In the genomic region with DNA sequence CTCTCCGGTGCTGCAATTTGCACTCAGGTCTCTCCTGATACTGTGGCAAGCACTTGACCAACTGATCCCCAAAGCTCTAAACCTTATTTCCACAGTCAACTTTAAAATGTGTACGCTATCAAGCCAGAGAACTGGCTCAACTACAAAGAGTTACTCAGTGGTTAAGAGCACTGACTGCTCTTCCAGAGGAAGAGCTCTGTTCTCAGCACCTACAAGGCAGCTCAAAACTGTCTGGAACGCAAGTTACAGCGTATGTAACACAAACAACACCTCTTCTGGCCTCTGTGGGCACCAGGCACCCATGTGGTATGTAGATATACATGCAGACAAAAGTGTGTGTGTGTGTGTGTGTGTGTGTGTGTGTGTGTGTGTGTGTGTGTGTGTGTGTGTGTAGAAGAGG, we compare ENCODE assay signal across 31 mouse cellular contexts.
"Had no signal": no experiment of that assay in that cellular context is flagged by ENCODE, and none has a peak within 500 bp of the region (broad histone marks: within the 10 kb centered on the region; RNA-seq: fewer than 3 reads in every experiment).

No protein-coding gene starts in this region.

- H3K27ac ChIP-seq: limb, embryonic 10.5 days; limb, embryonic 12.5 days; limb, embryonic 13.5 days; limb, embryonic 15.5 days; liver, embryonic 12.5 days; liver, embryonic 13.5 days; liver, embryonic 14.5 days; liver, embryonic 15.5 days; lung, embryonic 15.5 days; macrophage; midbrain, embryonic 10.5 days; midbrain, embryonic 12.5 days; midbrain, embryonic 13.5 days; midbrain, embryonic 15.5 days had no signal

- H3K4me1 ChIP-seq: liver, embryonic 12.5 days; liver, embryonic 13.5 days; liver, embryonic 15.5 days; megakaryocyte, embryonic 14.5 days had no signal

- H3K4me3 ChIP-seq: limb, embryonic 10.5 days; limb, embryonic 12.5 days; limb, embryonic 13.5 days; limb, embryonic 15.5 days; liver, embryonic 12.5 days; liver, embryonic 13.5 days; liver, embryonic 15.5 days; lung, embryonic 15.5 days; megakaryocyte, embryonic 14.5 days; midbrain, embryonic 10.5 days; midbrain, embryonic 12.5 days; midbrain, embryonic 13.5 days; midbrain, embryonic 15.5 days; myocyte had no signal

- H3K4me2 ChIP-seq: limb, embryonic 12.5 days; limb, embryonic 13.5 days; limb, embryonic 15.5 days; liver, embryonic 11.5 days; liver, embryonic 12.5 days; liver, embryonic 13.5 days; liver, embryonic 15.5 days; lung, embryonic 14.5 days; lung, embryonic 15.5 days; midbrain, embryonic 11.5 days; midbrain, embryonic 12.5 days; midbrain, embryonic 13.5 days; midbrain, embryonic 15.5 days had no signal

- DNase-seq: left cerebral cortex, postnatal 4 days; liver; liver, embryonic 13.5 days; liver, postnatal 0 days; lung, adult 18-20 months; lung, adult 2 months; lung, embryonic 14.5 days; lung, postnatal 10 days; lung, postnatal 14 days; lung, postnatal 36 days; lung, postnatal 4 days; midbrain, embryonic 14.5 days had no signal

- H3K9me3 ChIP-seq: limb, embryonic 10.5 days; limb, embryonic 12.5 days; limb, embryonic 13.5 days; limb, embryonic 15.5 days; liver, embryonic 12.5 days; liver, embryonic 13.5 days; liver, embryonic 15.5 days; lung, embryonic 15.5 days; midbrain, embryonic 10.5 days; midbrain, embryonic 12.5 days; midbrain, embryonic 13.5 days; midbrain, embryonic 15.5 days had no signal

- H3K27me3 ChIP-seq: limb, embryonic 12.5 days; limb, embryonic 13.5 days; limb, embryonic 15.5 days; liver, embryonic 12.5 days; liver, embryonic 13.5 days; liver, embryonic 15.5 days; lung, embryonic 15.5 days; midbrain, embryonic 12.5 days; midbrain, embryonic 13.5 days; midbrain, embryonic 15.5 days had no signal

- ATAC-seq: liver, embryonic 12.5 days; liver, postnatal 0 days; lung, postnatal 0 days; midbrain, embryonic 13.5 days; midbrain, embryonic 15.5 days; midbrain, embryonic 16.5 days had no signal

- H3K36me3 ChIP-seq: limb, embryonic 13.5 days; limb, embryonic 15.5 days; liver, embryonic 12.5 days; liver, embryonic 13.5 days; liver, embryonic 15.5 days; lung, embryonic 15.5 days; midbrain, embryonic 12.5 days; midbrain, embryonic 13.5 days; midbrain, embryonic 15.5 days had no signal

- H3K9ac ChIP-seq: limb, embryonic 12.5 days; limb, embryonic 13.5 days; limb, embryonic 15.5 days; liver, embryonic 12.5 days; liver, embryonic 13.5 days; liver, embryonic 14.5 days; liver, embryonic 15.5 days; liver, postnatal 0 days; lung, embryonic 14.5 days; lung, embryonic 15.5 days; midbrain, embryonic 12.5 days; midbrain, embryonic 13.5 days; midbrain, embryonic 15.5 days had no signal
